Mouse (Mus musculus): ENCODE results near the gene Erbb2.

GRCm38 (mm10) chr11:98373244-98373643, 39.0 kb upstream of the Erbb2 start:
- TF ChIP-seq CTCF (IDR thresholded peaks at IDR 0.05; ENCODE audit: low read depth, low read length) (no peak), POLR2A (IDR thresholded peaks at IDR 0.05; ENCODE audit: extremely low read depth, insufficient read depth, low read length) (no peak)

Data from liver, adult 2 months (tissue).